Mouse (Mus musculus): ENCODE results near the gene Spata17. TPM values are rescaled to one million over a fixed set of nuclear protein-coding genes. Genes with fewer than 3 reads are reported as not detected.
"Not testable (repeated sequence)": the region's sequence is repeated elsewhere in the genome, so short reads cannot be mapped to it uniquely, and the experiment has no call there.

Spata17 gene
- total RNA-seq, 4 experiments from 2014 or later = not detected

- no peak for DNase-seq (ENCODE audit: low spot score in 2 of 2)
Measured at GRCm38 (mm10) chr1:187175991-187176390, 39.3 kb downstream of the Spata17 start.

GRCm38 (mm10) chr1:187170361-187170760 lies 44.9 kb downstream of the Spata17 start:
- no peak for DNase-seq (ENCODE audit: low spot score in 2 of 2)

GRCm38 (mm10) chr1:187169646-187170045 lies 45.6 kb downstream of the Spata17 start:
- no peak for DNase-seq (ENCODE audit: low spot score in 2 of 2)

GRCm38 (mm10) chr1:187163571-187163970 lies 51.7 kb downstream of the Spata17 start:
- DNase-seq (ENCODE audit: low spot score in 2 of 2) = no peak

- no peak for DNase-seq (ENCODE audit: low spot score in 2 of 2)
Measured at GRCm38 (mm10) chr1:187155658-187156057, 59.6 kb downstream of the Spata17 start.

GRCm38 (mm10) chr1:187153681-187154080 lies 61.6 kb downstream of the Spata17 start:
- DNase-seq (ENCODE audit: low spot score in 2 of 2) = no peak

GRCm38 (mm10) chr1:187152571-187152970 lies 62.7 kb downstream of the Spata17 start:
- no peak for DNase-seq (ENCODE audit: low spot score in 2 of 2)

- no peak for DNase-seq (ENCODE audit: low spot score in 2 of 2)
Measured at GRCm38 (mm10) chr1:187142984-187143383, 72.3 kb downstream of the Spata17 start.

GRCm38 (mm10) chr1:187137426-187137825 lies 77.8 kb downstream of the Spata17 start:
- DNase-seq (ENCODE audit: low spot score in 2 of 2) = no peak

GRCm38 (mm10) chr1:187135887-187136286 lies 79.4 kb downstream of the Spata17 start:
- DNase-seq (ENCODE audit: low spot score in 2 of 2) = no peak

GRCm38 (mm10) chr1:187133841-187134240 lies 81.4 kb downstream of the Spata17 start:
- no peak for DNase-seq (ENCODE audit: low spot score in 2 of 2)

- no peak for DNase-seq (ENCODE audit: low spot score in 2 of 2)
Measured at GRCm38 (mm10) chr1:187132348-187132747, 82.9 kb downstream of the Spata17 start.

GRCm38 (mm10) chr1:187127548-187127947 lies 87.7 kb downstream of the Spata17 start:
- not testable (repeated sequence) for DNase-seq (ENCODE audit: low spot score in 2 of 2)

- no peak for DNase-seq (ENCODE audit: low spot score in 2 of 2)
Measured at GRCm38 (mm10) chr1:187125733-187126132, 89.5 kb downstream of the Spata17 start.

GRCm38 (mm10) chr1:187124967-187125366 lies 90.3 kb downstream of the Spata17 start:
- no peak for DNase-seq (ENCODE audit: low spot score in 2 of 2)

GRCm38 (mm10) chr1:187119300-187119699 lies 96.0 kb downstream of the Spata17 start:
- no peak for DNase-seq (ENCODE audit: low spot score in 2 of 2)

GRCm38 (mm10) chr1:187118108-187118507 lies 97.2 kb downstream of the Spata17 start:
- DNase-seq (ENCODE audit: low spot score in 2 of 2) = no peak

GRCm38 (mm10) chr1:187113716-187114115 lies 101.5 kb downstream of the Spata17 start:
- no peak for DNase-seq (ENCODE audit: low spot score in 2 of 2)

GRCm38 (mm10) chr1:187102130-187102529 lies 113.1 kb downstream of the Spata17 start:
- DNase-seq (ENCODE audit: low spot score in 2 of 2) = no peak

- DNase-seq (ENCODE audit: low spot score in 2 of 2) = no peak
Measured at GRCm38 (mm10) chr1:187101202-187101601, 114.1 kb downstream of the Spata17 start.

- DNase-seq (ENCODE audit: low spot score in 2 of 2) = no peak
Measured at GRCm38 (mm10) chr1:187100624-187101023, 114.6 kb downstream of the Spata17 start.

GRCm38 (mm10) chr1:187098285-187098684 lies 117.0 kb downstream of the Spata17 start:
- no peak for DNase-seq (ENCODE audit: low spot score in 2 of 2)

- no peak for DNase-seq (ENCODE audit: low spot score in 2 of 2)
Measured at GRCm38 (mm10) chr1:187092546-187092945, 122.7 kb downstream of the Spata17 start.

Measured in gastrocnemius, adult 8-10 months (tissue).